Mouse (Mus musculus) c-Kit-positive CD71-negative TER-119-negative erythroid progenitor cells, embryonic 14.5 days (primary cell): ENCODE measurements around the gene Ankrd22.
"Not testable (repeated sequence)": the region's sequence is repeated elsewhere in the genome, so short reads cannot be mapped to it uniquely, and the experiment has no call there.

Experiments used
- DNase-seq: peaks from one replicate; pipeline ENCODE4 v3.0.0-alpha.2; 2013; ENCODE audit warnings: low read depth

Ankrd22 gene

GRCm38 (mm10) chr19:34165891-34166290 lies at the start of gene Ankrd22:
TSS of gene Ankrd22 (minus strand) at chr19:34166053.
- DNase-seq, result no peak

- no peak for DNase-seq
These were observed 48.3 kb upstream of the Ankrd22 start for GRCm38 (mm10) chr19:34214136-34214535.

- DNase-seq, result no peak
These were observed 47.4 kb upstream of the Ankrd22 start for GRCm38 (mm10) chr19:34213251-34213645.

- DNase-seq, result no peak
These were observed 46.8 kb upstream of the Ankrd22 start for GRCm38 (mm10) chr19:34212489-34213250.

- no peak for DNase-seq
These were observed 45.0 kb upstream of the Ankrd22 start for GRCm38 (mm10) chr19:34210841-34211240.

GRCm38 (mm10) chr19:34209930-34210581 lies 44.2 kb upstream of the Ankrd22 start:
- no peak for DNase-seq

- DNase-seq, result no peak
These were observed 43.2 kb upstream of the Ankrd22 start for GRCm38 (mm10) chr19:34209031-34209430.

- no peak for DNase-seq
These were observed 41.0 kb upstream of the Ankrd22 start for GRCm38 (mm10) chr19:34206760-34207440.

GRCm38 (mm10) chr19:34206128-34206527 lies 40.3 kb upstream of the Ankrd22 start:
- not testable (repeated sequence) for DNase-seq

- DNase-seq, result no peak
These were observed 36.8 kb upstream of the Ankrd22 start for GRCm38 (mm10) chr19:34202668-34203067.

- no peak for DNase-seq
These were observed 33.6 kb upstream of the Ankrd22 start for GRCm38 (mm10) chr19:34199488-34199887.

- no peak for DNase-seq
These were observed 33.0 kb upstream of the Ankrd22 start for GRCm38 (mm10) chr19:34198901-34199300.

- no peak for DNase-seq
These were observed 32.2 kb upstream of the Ankrd22 start for GRCm38 (mm10) chr19:34198066-34198465.

- DNase-seq, result no peak
These were observed 29.2 kb upstream of the Ankrd22 start for GRCm38 (mm10) chr19:34195031-34195430.

- no peak for DNase-seq
These were observed 28.4 kb upstream of the Ankrd22 start for GRCm38 (mm10) chr19:34194132-34194745.

- DNase-seq, result no peak
These were observed 27.8 kb upstream of the Ankrd22 start for GRCm38 (mm10) chr19:34193683-34194082.

- DNase-seq, result no peak
These were observed 27.3 kb upstream of the Ankrd22 start for GRCm38 (mm10) chr19:34193149-34193548.

GRCm38 (mm10) chr19:34192008-34192963 lies 26.4 kb upstream of the Ankrd22 start, which contains the start of gene Stambpl1:
TSS of gene Stambpl1 (plus strand) at chr19:34192229.
- DNase-seq, result no peak

GRCm38 (mm10) chr19:34191645-34192007 lies 25.8 kb upstream of the Ankrd22 start:
- DNase-seq, result no peak

- DNase-seq, result no peak
These were observed 21.0 kb upstream of the Ankrd22 start for GRCm38 (mm10) chr19:34186845-34187244.

GRCm38 (mm10) chr19:34182490-34182889 lies 16.6 kb upstream of the Ankrd22 start:
- no peak for DNase-seq
